Mouse (Mus musculus) cortical plate, adult 2 months (tissue): ENCODE results near the gene P3h4.

ENCODE experiments used
- CTCF ChIP-seq: fragments of 200-500 bp; IDR thresholded peaks from 2 replicates; pipeline ENCODE4 v1.5.1; 2011; ENCODE audit warnings: mild to moderate bottlenecking, control low read depth, low read length; ENCODE audit not compliant: insufficient read depth; ENCODE audit errors: extremely low read depth
- POLR2A ChIP-seq: fragments of 200-500 bp; IDR thresholded peaks from 2 replicates; pipeline ENCODE4 v1.6.1; 2011; ENCODE audit warnings: mild to moderate bottlenecking, low read length, control low read depth; ENCODE audit not compliant: insufficient read depth; ENCODE audit errors: extremely low read depth

DNA sequence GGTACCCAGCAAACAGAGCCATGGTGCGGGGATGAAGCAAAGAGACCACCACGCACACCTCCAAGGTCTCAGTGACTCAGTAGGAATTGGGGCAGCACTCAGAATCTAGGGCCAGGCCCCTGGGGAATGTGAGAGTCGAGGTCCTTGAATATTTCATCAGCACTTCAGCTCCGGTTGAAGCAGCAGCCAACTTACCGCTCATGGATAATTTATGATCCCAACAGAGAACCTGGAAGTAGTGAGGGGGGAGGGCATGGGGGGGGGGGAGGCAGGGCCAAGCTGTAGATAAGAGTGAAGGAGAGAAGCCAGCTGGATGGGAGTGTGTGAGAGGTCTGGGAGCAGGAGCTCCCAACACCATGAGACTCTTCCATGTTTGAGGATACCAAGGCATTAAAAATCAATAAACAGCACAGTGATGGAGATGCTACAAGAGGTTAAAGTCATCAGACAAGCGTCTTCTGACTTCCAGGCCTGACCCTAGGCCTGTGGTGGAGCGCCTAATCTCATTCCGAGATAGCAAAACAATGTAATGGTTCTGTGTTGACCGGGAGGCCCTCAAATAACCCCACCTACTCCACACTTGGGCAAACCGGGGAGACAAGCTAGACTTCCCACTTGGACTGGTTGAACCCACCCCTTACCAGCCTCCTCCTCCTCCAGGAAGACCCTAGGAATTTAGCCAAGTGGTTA lies 11.0 kb downstream of the P3h4 start:
- no peak for TF ChIP-seq POLR2A
- TF ChIP-seq CTCF: no peak
